Mouse (Mus musculus): ENCODE measurements at regions not wholly inside any gene's neighbourhood (a gene's known extent, or its start where the extent isn't known, plus 50 kb on each side); places are given as distances from the start of the nearest gene placed in this dataset.

GRCm38 (mm10) chr15:38351701-38352100 is 926.3 kb downstream of the 4930447A16Rik start:
- 92% methylated on average over 3 of the region's 3 CpGs for WGBS
- H3K4me3 ChIP-seq (ENCODE audit: insufficient read depth, low read depth, low read length), result no peak overlapping the region

DNA sequence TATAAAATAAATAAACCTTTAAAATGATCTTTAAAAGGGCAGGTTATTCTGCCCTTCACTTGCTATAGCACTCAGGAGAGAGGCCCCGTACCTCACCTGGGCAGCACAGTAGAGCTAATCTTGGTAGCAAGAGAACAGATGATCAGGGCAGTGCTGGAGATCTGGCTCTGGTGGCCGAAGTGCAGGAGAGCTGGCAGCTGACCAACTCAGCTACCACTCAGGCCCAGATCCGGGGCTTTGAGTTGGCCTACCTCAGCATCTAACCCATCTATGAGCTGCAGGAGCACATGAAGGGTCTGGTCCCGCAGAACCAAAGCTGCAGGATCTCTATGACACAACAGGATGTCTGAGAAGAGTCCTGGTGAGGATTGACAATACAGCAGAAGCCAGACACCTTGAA is 928.0 kb downstream of the 4930447A16Rik start:
- Histone ChIP-seq H3K4me1 (ENCODE audit: control insufficient read depth, insufficient read depth, low read length) (no peaks in the 10 kb centered on the region), H3K4me3 (ENCODE audit: insufficient read depth, low read depth, low read length) (no peak overlapping the region), H3K27ac (ENCODE audit: insufficient read depth, low read depth, low read length) (no peak overlapping the region)
- TF ChIP-seq POLR2A (IDR thresholded peaks at IDR 0.05; ENCODE audit: insufficient read depth, low read depth, low read length) (no peak), CTCF (IDR thresholded peaks at IDR 0.05; ENCODE audit: insufficient read depth, low read depth, low read length) (no peak)
- WGBS, result 73% methylated on average over 4 of the region's 4 CpGs

More at GRCm38 (mm10) chr15:38351701-38352100, 926.3 kb downstream of the 4930447A16Rik start:
- TF ChIP-seq CTCF (IDR thresholded peaks at IDR 0.05; ENCODE audit: insufficient read depth, low read depth, low read length), result no peak
- TF ChIP-seq POLR2A (IDR thresholded peaks at IDR 0.05; ENCODE audit: insufficient read depth, low read depth, low read length), result no peak
- Histone ChIP-seq H3K27ac (ENCODE audit: insufficient read depth, low read depth, low read length) (no peak overlapping the region), H3K4me1 (ENCODE audit: control insufficient read depth, insufficient read depth, low read length) (no peaks in the 10 kb centered on the region)

- no peak for TF ChIP-seq POLR2A (IDR thresholded peaks at IDR 0.05; ENCODE audit: insufficient read depth, low read depth, low read length)
- TF ChIP-seq CTCF (IDR thresholded peaks at IDR 0.05; ENCODE audit: insufficient read depth, low read depth, low read length), result no peak
- no peak overlapping the region for H3K27ac ChIP-seq (ENCODE audit: insufficient read depth, low read depth, low read length)
- H3K4me3 ChIP-seq (ENCODE audit: insufficient read depth, low read depth, low read length), result no peak overlapping the region
- H3K4me1 ChIP-seq (ENCODE audit: control insufficient read depth, insufficient read depth, low read length), result no peaks in the 10 kb centered on the region
- WGBS, result 94% methylated on average over 3 of the region's 3 CpGs
These were observed 933.7 kb downstream of the 4930447A16Rik start for GRCm38 (mm10) chr15:38359053-38359452.

GRCm38 (mm10) chr15:38363522-38363921 is 938.2 kb downstream of the 4930447A16Rik start:
- Histone ChIP-seq H3K4me1 (ENCODE audit: control insufficient read depth, insufficient read depth, low read length) (0 out of 2 replicates have a peak, but pooled peaks cover 4% of the 10 kb centered on the region), H3K27ac (ENCODE audit: insufficient read depth, low read depth, low read length) (no peak overlapping the region), H3K4me3 (ENCODE audit: insufficient read depth, low read depth, low read length) (no peak overlapping the region)
- WGBS, result 80% methylated on average over 5 of the region's 5 CpGs
- TF ChIP-seq CTCF (IDR thresholded peaks at IDR 0.05; ENCODE audit: insufficient read depth, low read depth, low read length) (no peak), POLR2A (IDR thresholded peaks at IDR 0.05; ENCODE audit: insufficient read depth, low read depth, low read length) (no peak)

GRCm38 (mm10) chr15:38364014-38364413 is 938.7 kb downstream of the 4930447A16Rik start:
- TF ChIP-seq CTCF (IDR thresholded peaks at IDR 0.05; ENCODE audit: insufficient read depth, low read depth, low read length) (no peak), POLR2A (IDR thresholded peaks at IDR 0.05; ENCODE audit: insufficient read depth, low read depth, low read length) (no peak)
- 87% methylated on average over 3 of the region's 3 CpGs for WGBS
- 0 out of 2 replicates have a peak, but pooled peaks cover 4% of the 10 kb centered on the region for H3K4me1 ChIP-seq (ENCODE audit: control insufficient read depth, insufficient read depth, low read length)
- no peak overlapping the region for H3K27ac ChIP-seq (ENCODE audit: insufficient read depth, low read depth, low read length)
- H3K4me3 ChIP-seq (ENCODE audit: insufficient read depth, low read depth, low read length), result no peak overlapping the region

DNA sequence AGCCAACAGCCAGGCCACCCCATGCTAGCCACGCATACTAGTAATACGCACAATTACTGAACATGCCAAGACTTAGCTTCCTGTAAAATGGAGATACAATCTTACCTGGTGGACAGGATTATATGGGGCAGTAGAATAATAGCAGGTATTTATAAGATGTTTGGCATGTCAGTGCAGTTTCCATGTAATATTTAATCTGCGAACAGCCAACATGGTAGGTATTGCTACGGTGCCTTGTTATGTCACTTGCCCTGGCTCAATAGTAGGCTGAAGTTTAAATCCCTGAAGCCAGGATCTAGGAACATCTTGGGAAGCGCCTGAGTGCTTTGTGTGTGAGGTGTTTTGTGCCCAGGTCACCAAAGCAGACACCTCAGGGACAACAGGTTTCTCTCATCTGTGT is 942.3 kb downstream of the 4930447A16Rik start:
- TF ChIP-seq CTCF (IDR thresholded peaks at IDR 0.05; ENCODE audit: insufficient read depth, low read depth, low read length), result no peak
- no peak for TF ChIP-seq POLR2A (IDR thresholded peaks at IDR 0.05; ENCODE audit: insufficient read depth, low read depth, low read length)
- Histone ChIP-seq H3K4me1 (ENCODE audit: control insufficient read depth, insufficient read depth, low read length) (0 out of 2 replicates have a peak, but pooled peaks cover 4% of the 10 kb centered on the region), H3K4me3 (ENCODE audit: insufficient read depth, low read depth, low read length) (no peak overlapping the region), H3K27ac (ENCODE audit: insufficient read depth, low read depth, low read length) (no peak overlapping the region)
- 98% methylated on average over 5 of the region's 5 CpGs for WGBS

GRCm38 (mm10) chr15:38368291-38368690 is 942.9 kb downstream of the 4930447A16Rik start:
- H3K4me1 ChIP-seq (ENCODE audit: control insufficient read depth, insufficient read depth, low read length), result 0 out of 2 replicates have a peak, but pooled peaks cover 4% of the 10 kb centered on the region
- 89% methylated on average over 4 of the region's 4 CpGs for WGBS

DNA sequence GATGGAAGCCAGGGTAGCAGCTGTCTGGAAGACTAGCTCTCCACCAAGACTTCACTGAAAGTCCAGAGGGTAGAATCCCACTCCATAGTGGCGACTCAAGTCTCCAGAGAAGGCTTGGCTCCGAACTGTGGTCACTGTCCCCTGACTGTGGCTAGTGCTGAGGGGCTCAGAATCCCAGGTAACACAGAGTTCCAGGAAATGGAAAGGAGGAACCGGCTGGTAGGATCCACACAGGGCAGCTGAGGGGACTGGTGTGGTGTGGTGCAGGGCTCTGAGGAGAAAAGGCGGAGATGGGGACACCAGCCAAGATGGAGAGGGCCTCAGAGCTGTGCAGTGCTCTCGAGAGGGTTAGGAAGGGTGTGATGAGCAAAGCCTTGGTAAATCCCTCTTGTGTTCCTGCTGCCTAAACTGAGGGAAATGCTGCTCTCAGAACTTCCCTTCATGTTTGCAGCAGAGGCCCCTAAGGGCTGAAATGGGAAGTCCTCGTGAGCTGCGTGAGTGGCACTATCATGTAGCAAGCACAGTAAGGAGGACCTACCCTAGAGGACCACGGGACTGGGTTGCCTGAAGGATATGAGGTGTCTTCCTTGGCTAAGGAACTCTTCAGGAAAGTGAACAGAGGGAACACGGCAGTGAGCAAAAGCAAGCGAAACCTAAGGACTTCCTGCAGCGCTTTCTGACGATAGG is 946.2 kb downstream of the 4930447A16Rik start:
- H3K27ac ChIP-seq (ENCODE audit: insufficient read depth, low read depth, low read length), result no peak overlapping the region

More at GRCm38 (mm10) chr15:38368291-38368690, 942.9 kb downstream of the 4930447A16Rik start:
- Histone ChIP-seq H3K4me3 (ENCODE audit: insufficient read depth, low read depth, low read length) (no peak overlapping the region), H3K27ac (ENCODE audit: insufficient read depth, low read depth, low read length) (no peak overlapping the region)
- TF ChIP-seq POLR2A (IDR thresholded peaks at IDR 0.05; ENCODE audit: insufficient read depth, low read depth, low read length), result no peak
- TF ChIP-seq CTCF (IDR thresholded peaks at IDR 0.05; ENCODE audit: insufficient read depth, low read depth, low read length), result no peak

DNA sequence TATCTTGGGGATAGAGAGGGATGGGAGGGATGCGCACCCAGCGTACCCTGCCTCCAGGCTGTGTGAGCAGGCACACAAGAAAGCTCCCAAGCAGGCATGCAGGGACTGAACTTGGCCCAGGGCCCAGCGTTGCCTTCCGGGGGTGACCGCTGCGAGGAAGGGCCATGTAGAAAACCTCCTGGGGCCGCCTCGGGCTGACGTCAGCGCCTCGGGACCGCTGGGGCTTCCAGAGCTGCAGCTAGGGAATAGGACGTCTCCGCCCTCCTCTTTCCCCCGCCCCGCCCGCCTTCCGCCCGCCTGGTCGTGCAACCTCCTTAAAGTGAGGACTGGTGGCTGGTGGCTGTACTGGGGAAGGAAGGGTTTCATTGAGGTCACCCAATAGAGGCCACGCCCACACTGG is 948.4 kb downstream of the 4930447A16Rik start:
- no peak overlapping the region; the same call in 1 of the 2 replicates for H3K27ac ChIP-seq (ENCODE audit: insufficient read depth, low read depth, low read length)
- whole genome bisulfite sequencing, result 4% methylated on average over 21 of the region's 21 CpGs
- peaks cover 10% of the 10 kb centered on the region for H3K4me1 ChIP-seq (ENCODE audit: control insufficient read depth, insufficient read depth, low read length)
- H3K4me3 ChIP-seq (ENCODE audit: insufficient read depth, low read depth, low read length), result peak overlapping the region; percentile 41
- no peak for TF ChIP-seq CTCF (IDR thresholded peaks at IDR 0.05; ENCODE audit: insufficient read depth, low read depth, low read length)
- no peak for TF ChIP-seq POLR2A (IDR thresholded peaks at IDR 0.05; ENCODE audit: insufficient read depth, low read depth, low read length)

More for the DNA sequence above, 946.2 kb downstream of the 4930447A16Rik start:
- TF ChIP-seq POLR2A (IDR thresholded peaks at IDR 0.05; ENCODE audit: insufficient read depth, low read depth, low read length), result no peak
- no peak for TF ChIP-seq CTCF (IDR thresholded peaks at IDR 0.05; ENCODE audit: insufficient read depth, low read depth, low read length)
- WGBS, result 90% methylated on average over 12 of the region's 12 CpGs
- Histone ChIP-seq H3K4me1 (ENCODE audit: control insufficient read depth, insufficient read depth, low read length) (peaks cover 13% of the 10 kb centered on the region), H3K4me3 (ENCODE audit: insufficient read depth, low read depth, low read length) (no peak overlapping the region)
